In genomic region chr10:111918071-111918507, GRCm38 (mm10) we compare ENCODE assay signal across 20 mouse cellular contexts. TPM values are rescaled to one million over a fixed set of nuclear protein-coding genes. Genes with fewer than 3 reads are reported as not detected.
DNase-seq lines count a peak whose midpoint lies in the region; ATAC-seq and TF ChIP-seq lines count a peak whose summit lies in the region.
"Had no signal": no experiment of that assay in that cellular context is flagged by ENCODE, and none has a peak within 500 bp of the region (broad histone marks: within the 10 kb centered on the region; RNA-seq: fewer than 3 reads in every experiment).

No protein-coding gene starts in this region.

- no peak overlapping the region for H3K4me3 ChIP-seq in forebrain, embryonic 11.5 days (ENCODE audit: low read depth, low read length)
- no peak overlapping the region for H3K4me3 ChIP-seq in forebrain, postnatal 0 days (ENCODE audit: low read depth, low read length)
- H3K4me3 ChIP-seq in kidney, embryonic 14.5 days (ENCODE audit: low read length), result no peak overlapping the region
- H3K4me3 ChIP-seq in kidney, adult 2 months (ENCODE audit: insufficient read depth, low read depth, low read length), result no peak overlapping the region
- H3K4me3 ChIP-seq in midbrain, embryonic 12.5 days, result no peak overlapping the region
- H3K4me3 ChIP-seq in midbrain, embryonic 15.5 days, result no peak overlapping the region
- H3K4me3 ChIP-seq in intestine, postnatal 0 days (ENCODE audit: low read depth, low read length), result no peak overlapping the region
- H3K4me3 ChIP-seq: embryonic facial prominence, embryonic 12.5 days; heart, embryonic 10.5 days; hindbrain, embryonic 13.5 days had no signal

- H3K36me3 ChIP-seq in forebrain, embryonic 11.5 days (ENCODE audit: control insufficient read depth, insufficient read depth, low read length), result no peaks in the 10 kb centered on the region
- no peaks in the 10 kb centered on the region for H3K36me3 ChIP-seq in forebrain, postnatal 0 days (ENCODE audit: insufficient read depth)
- H3K36me3 ChIP-seq in kidney, embryonic 14.5 days (ENCODE audit: control insufficient read depth, insufficient read depth, low read length), result no peaks in the 10 kb centered on the region
- no peaks in the 10 kb centered on the region for H3K36me3 ChIP-seq in kidney, adult 2 months (ENCODE audit: control insufficient read depth, insufficient read depth, low read length)
- no peaks in the 10 kb centered on the region for H3K36me3 ChIP-seq in midbrain, embryonic 12.5 days
- no peaks in the 10 kb centered on the region for H3K36me3 ChIP-seq in midbrain, embryonic 15.5 days (replicated peaks)
- H3K36me3 ChIP-seq in intestine, postnatal 0 days (ENCODE audit: control insufficient read depth, insufficient read depth), result no peaks in the 10 kb centered on the region
- H3K36me3 ChIP-seq: embryonic facial prominence, embryonic 12.5 days; heart, embryonic 10.5 days; hindbrain, embryonic 13.5 days had no signal

- no peak overlapping the region for H3K27ac ChIP-seq in forebrain, embryonic 11.5 days (ENCODE audit: low read depth, low read length)
- no peak overlapping the region for H3K27ac ChIP-seq in forebrain, postnatal 0 days (ENCODE audit: low read depth, low read length)
- H3K27ac ChIP-seq in kidney, embryonic 14.5 days (ENCODE audit: low read depth, low read length), result no peak overlapping the region
- H3K27ac ChIP-seq in kidney, adult 2 months (ENCODE audit: insufficient read depth, low read depth, low read length), result no peak overlapping the region
- no peak overlapping the region for H3K27ac ChIP-seq in midbrain, embryonic 12.5 days (replicated peaks)
- H3K27ac ChIP-seq in midbrain, embryonic 15.5 days, result no peak overlapping the region
- H3K27ac ChIP-seq in intestine, postnatal 0 days (ENCODE audit: low read depth, low read length), result no peak overlapping the region
- H3K27ac ChIP-seq: embryonic facial prominence, embryonic 12.5 days; heart, embryonic 10.5 days; hindbrain, embryonic 13.5 days; hindbrain, postnatal 0 days had no signal

- no peak overlapping the region for H3K4me2 ChIP-seq in forebrain, embryonic 11.5 days (ENCODE audit: low read depth, low read length, severe bottlenecking)
- no peak overlapping the region for H3K4me2 ChIP-seq in forebrain, postnatal 0 days (ENCODE audit: low read depth)
- H3K4me2 ChIP-seq in kidney, embryonic 14.5 days (replicated peaks; ENCODE audit: low read depth, low read length), result no peak overlapping the region
- H3K4me2 ChIP-seq in midbrain, embryonic 12.5 days (replicated peaks), result no peak overlapping the region
- H3K4me2 ChIP-seq in midbrain, embryonic 15.5 days, result no peak overlapping the region
- H3K4me2 ChIP-seq in intestine, postnatal 0 days (replicated peaks; ENCODE audit: low read depth), result no peak overlapping the region
- H3K4me2 ChIP-seq: embryonic facial prominence, embryonic 12.5 days; hindbrain, embryonic 13.5 days had no signal

- H3K9me3 ChIP-seq in forebrain, embryonic 11.5 days (ENCODE audit: control insufficient read depth, low read length), result no peaks in the 10 kb centered on the region
- H3K9me3 ChIP-seq in forebrain, postnatal 0 days (ENCODE audit: low read length), result no peaks in the 10 kb centered on the region
- no peaks in the 10 kb centered on the region for H3K9me3 ChIP-seq in kidney, embryonic 14.5 days (ENCODE audit: control insufficient read depth, low read length)
- H3K9me3 ChIP-seq in midbrain, embryonic 12.5 days, result no peaks in the 10 kb centered on the region
- no peaks in the 10 kb centered on the region for H3K9me3 ChIP-seq in midbrain, embryonic 15.5 days
- H3K9me3 ChIP-seq in intestine, postnatal 0 days (ENCODE audit: control insufficient read depth), result no peaks in the 10 kb centered on the region
- H3K9me3 ChIP-seq: embryonic facial prominence, embryonic 12.5 days; heart, embryonic 10.5 days; hindbrain, embryonic 13.5 days had no signal

- H3K4me1 ChIP-seq in forebrain, embryonic 11.5 days (replicated peaks; ENCODE audit: control insufficient read depth, insufficient read depth, low read length), result 0 out of 2 replicates have a peak, but pooled peaks cover 2% of the 10 kb centered on the region
- H3K4me1 ChIP-seq in forebrain, postnatal 0 days (ENCODE audit: insufficient read depth), result no peaks in the 10 kb centered on the region
- peaks cover 9% of the 10 kb centered on the region; the same call in 1 of the 2 replicates for H3K4me1 ChIP-seq in kidney, embryonic 14.5 days (ENCODE audit: control insufficient read depth, insufficient read depth, low read length)
- H3K4me1 ChIP-seq in kidney, adult 2 months (ENCODE audit: control insufficient read depth, insufficient read depth, low read length), result no peaks in the 10 kb centered on the region
- H3K4me1 ChIP-seq in midbrain, embryonic 12.5 days, result peaks cover 3% of the 10 kb centered on the region; the same call in 1 of the 2 replicates
- H3K4me1 ChIP-seq in midbrain, embryonic 15.5 days, result no peaks in the 10 kb centered on the region
- H3K4me1 ChIP-seq in intestine, postnatal 0 days (replicated peaks; ENCODE audit: control insufficient read depth, insufficient read depth, low read length), result no peaks in the 10 kb centered on the region
- H3K4me1 ChIP-seq: embryonic facial prominence, embryonic 12.5 days had no signal

- H3K27me3 ChIP-seq in forebrain, embryonic 11.5 days (ENCODE audit: control insufficient read depth, insufficient read depth, low read length), result no peaks in the 10 kb centered on the region
- H3K27me3 ChIP-seq in forebrain, postnatal 0 days (ENCODE audit: insufficient read depth, low read length), result no peaks in the 10 kb centered on the region
- H3K27me3 ChIP-seq in kidney, embryonic 14.5 days (ENCODE audit: control insufficient read depth, insufficient read depth, low read length), result no peaks in the 10 kb centered on the region
- no peaks in the 10 kb centered on the region for H3K27me3 ChIP-seq in kidney, adult 2 months (replicated peaks; ENCODE audit: control insufficient read depth, insufficient read depth, low read length)
- no peaks in the 10 kb centered on the region for H3K27me3 ChIP-seq in midbrain, embryonic 12.5 days
- H3K27me3 ChIP-seq in midbrain, embryonic 15.5 days (replicated peaks), result no peaks in the 10 kb centered on the region
- no peaks in the 10 kb centered on the region for H3K27me3 ChIP-seq in intestine, postnatal 0 days (replicated peaks; ENCODE audit: control insufficient read depth, insufficient read depth, low read length)
- H3K27me3 ChIP-seq: embryonic facial prominence, embryonic 12.5 days; hindbrain, embryonic 13.5 days had no signal

- 11% methylated on average over 3 of the region's 3 CpGs for WGBS in forebrain, embryonic 11.5 days
- WGBS in forebrain, postnatal 0 days, result 23% methylated on average over 3 of the region's 3 CpGs
- WGBS in kidney, embryonic 14.5 days, result 29% methylated on average over 3 of the region's 3 CpGs
- 36% methylated on average over 3 of the region's 3 CpGs for WGBS in kidney, adult 2 months
- 17% methylated on average over 3 of the region's 3 CpGs for WGBS in midbrain, embryonic 12.5 days
- WGBS in midbrain, embryonic 15.5 days, result 21% methylated on average over 3 of the region's 3 CpGs
- WGBS in intestine, postnatal 0 days, result 82% methylated on average over 3 of the region's 3 CpGs

- TF ChIP-seq POLR2A in kidney, adult 2 months (IDR thresholded peaks at IDR 0.05; ENCODE audit: low read depth, low read length), result no peak

- no peak for DNase-seq in forebrain, embryonic 11.5 days (ENCODE audit: low spot score)
- DNase-seq in forebrain, postnatal 0 days, result no peak
- no peak for DNase-seq in kidney, adult 2 months
- peak; percentile 22 for DNase-seq in retina, postnatal 1 day
- DNase-seq: adrenal gland, adult 2 months; adrenal gland, postnatal 25 days; cerebellum, adult 2 months; cerebellum, postnatal 14 days; embryo, embryonic 11 days; gastrocnemius, postnatal 36 days; heart, adult 18-20 months; heart, postnatal 10 days had no signal

- no peak overlapping the region for H3K9ac ChIP-seq in forebrain, embryonic 11.5 days (ENCODE audit: low read length)
- H3K9ac ChIP-seq in forebrain, postnatal 0 days, result no peak overlapping the region
- no peak overlapping the region for H3K9ac ChIP-seq in kidney, embryonic 14.5 days (ENCODE audit: low read depth, low read length)
- no peak overlapping the region for H3K9ac ChIP-seq in midbrain, embryonic 12.5 days (replicated peaks)
- H3K9ac ChIP-seq in midbrain, embryonic 15.5 days, result no peak overlapping the region
- no peak overlapping the region for H3K9ac ChIP-seq in intestine, postnatal 0 days (ENCODE audit: low read depth, low read length)
- H3K9ac ChIP-seq: embryonic facial prominence, embryonic 12.5 days; hindbrain, embryonic 13.5 days had no signal

- peak; percentile 58 for ATAC-seq in forebrain, embryonic 11.5 days (replicated peaks; ENCODE audit: low FRiP score)
- ATAC-seq in forebrain, postnatal 0 days, result no peak
- peak; percentile 76 for ATAC-seq in kidney, embryonic 14.5 days (ENCODE audit: low FRiP score, low TSS enrichment)
- peak; percentile 19; the same call in 1 of the 2 replicates for ATAC-seq in midbrain, embryonic 12.5 days (ENCODE audit: low FRiP score, low read depth)
- no peak for ATAC-seq in midbrain, embryonic 15.5 days (replicated peaks)
- ATAC-seq in intestine, postnatal 0 days, result no peak
- ATAC-seq: hindbrain, postnatal 0 days had no signal

- no peak for TF ChIP-seq CTCF in forebrain, postnatal 0 days (IDR thresholded peaks at IDR 0.05; ENCODE audit: low read depth)
- TF ChIP-seq CTCF in kidney, adult 2 months (conservative IDR thresholded peaks at IDR 0.05; ENCODE audit: insufficient read depth, insufficient read length, low read depth, low read length), result no peak
- no peak for TF ChIP-seq CTCF in intestine, postnatal 0 days (IDR thresholded peaks at IDR 0.05; ENCODE audit: low read depth)

RNA-seq across cellular contexts. Expression of gene Krr1, which starts 54.4 kb away (rescaled TPM):
- 63.3 and 70.7 TPM in 2 replicates for polyA plus RNA-seq in forebrain, embryonic 11.5 days (2014; fragmentation: Nextera tagmentation; extraction: Ambion mirVana)
- 32.5 and 38.2 TPM in 2 replicates for total RNA-seq in forebrain, postnatal 0 days (2014; rRNA removed)
- 30.5 and 30.8 TPM in 2 replicates for polyA plus RNA-seq in forebrain, postnatal 0 days (2015; fragmentation: Nextera tagmentation; extraction: Ambion mirVana)
- 51.7 and 64.1 TPM in 2 replicates for polyA plus RNA-seq in kidney, embryonic 14.5 days (2014; fragmentation: Nextera tagmentation; extraction: Ambion mirVana)
- polyA plus RNA-seq in kidney, adult 2 months (2012; rRNA removed), result 7.8 and 8.5 TPM in 2 replicates
- polyA plus RNA-seq in midbrain, embryonic 12.5 days (2016; fragmentation: Nextera tagmentation; extraction: Ambion mirVana), result 57.6 and 63.7 TPM in 2 replicates
- polyA plus RNA-seq in midbrain, embryonic 15.5 days (2015; fragmentation: Nextera tagmentation; extraction: Ambion mirVana), result 38.8 and 41.5 TPM in 2 replicates
- 12.7 and 13.6 TPM in 2 replicates for polyA plus RNA-seq in intestine, postnatal 0 days (2015; fragmentation: Nextera tagmentation; extraction: Ambion mirVana)

Comparison
In these comparisons a context has a peak if more than half of its experiments do, and no peak if none do; other contexts are left out.
1. ATAC-seq: peak in forebrain, embryonic 11.5 days (single experiment), kidney, embryonic 14.5 days (single experiment) and midbrain, embryonic 12.5 days (single experiment); none in forebrain, postnatal 0 days (single experiment), midbrain, embryonic 15.5 days (single experiment) and intestine, postnatal 0 days (single experiment).